Mouse (Mus musculus): Measurements from ENCODE around the gene Klf16.

Gene Klf16

DNA sequence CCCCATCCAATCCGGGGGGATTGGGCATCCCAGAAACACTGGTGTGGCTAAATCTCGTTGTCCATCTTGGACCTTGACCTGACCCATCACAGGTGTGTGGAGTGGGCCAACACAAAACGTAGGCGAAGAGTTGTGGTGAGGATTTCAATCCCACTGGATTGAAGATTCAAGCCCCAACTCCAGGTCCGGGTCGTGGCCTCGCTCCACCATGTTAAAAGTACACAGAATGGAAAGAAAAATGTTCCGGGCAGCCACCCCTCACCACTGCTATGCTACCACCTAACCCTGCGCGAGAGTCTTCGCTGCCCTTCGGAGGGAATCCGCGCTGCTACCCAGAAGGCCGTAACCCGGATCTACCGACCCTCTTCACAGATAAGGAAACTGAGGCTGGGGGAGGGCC is 1.2 kb downstream of the Klf16 start:
- DNase-seq (ENCODE audit: low spot score in 2 of 2) = peak in 1 of 2 experiments; percentile 20

DNA sequence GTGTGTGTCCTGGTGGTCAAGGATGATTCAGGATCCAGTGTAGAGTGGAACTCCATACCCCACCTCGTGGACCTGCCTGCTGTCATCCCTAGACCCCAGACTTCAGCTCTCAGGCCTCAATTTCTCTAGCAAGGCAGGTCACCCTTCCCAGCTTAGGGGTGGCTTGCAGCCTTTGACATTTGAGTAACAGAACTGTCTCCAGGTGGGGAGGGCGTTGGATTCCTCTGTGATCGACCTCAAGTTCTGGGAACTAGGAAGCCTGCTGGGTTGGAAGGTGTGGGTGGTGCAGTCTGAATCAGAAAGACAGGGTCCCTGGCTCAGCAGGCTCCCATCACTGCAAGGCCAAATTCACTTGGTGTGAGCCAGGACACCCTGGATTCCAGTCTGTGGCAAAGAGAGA is 2.2 kb downstream of the Klf16 start:
- no peak for DNase-seq (ENCODE audit: low spot score in 2 of 2)

DNA sequence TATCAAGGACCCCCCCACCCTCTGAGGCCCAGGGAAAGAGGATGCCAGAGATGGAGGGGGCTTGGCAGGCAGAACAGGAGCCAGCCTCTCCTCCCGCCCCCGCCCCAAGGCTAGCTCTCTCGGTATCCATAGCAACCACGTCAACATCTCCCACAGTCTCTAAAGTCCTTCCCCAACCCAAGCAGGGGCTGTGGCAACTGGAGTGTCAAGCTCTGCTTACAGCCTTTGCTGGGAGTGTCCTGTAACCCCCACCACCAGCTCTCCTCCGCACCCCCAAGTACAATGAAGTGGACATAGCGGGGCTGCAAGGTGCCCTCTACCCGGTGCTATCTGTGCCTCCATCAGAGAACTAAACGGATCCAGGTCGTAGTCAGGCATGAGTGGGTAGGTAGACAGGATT is 3.2 kb downstream of the Klf16 start:
- DNase-seq (ENCODE audit: low spot score in 2 of 2) = no peak

DNA sequence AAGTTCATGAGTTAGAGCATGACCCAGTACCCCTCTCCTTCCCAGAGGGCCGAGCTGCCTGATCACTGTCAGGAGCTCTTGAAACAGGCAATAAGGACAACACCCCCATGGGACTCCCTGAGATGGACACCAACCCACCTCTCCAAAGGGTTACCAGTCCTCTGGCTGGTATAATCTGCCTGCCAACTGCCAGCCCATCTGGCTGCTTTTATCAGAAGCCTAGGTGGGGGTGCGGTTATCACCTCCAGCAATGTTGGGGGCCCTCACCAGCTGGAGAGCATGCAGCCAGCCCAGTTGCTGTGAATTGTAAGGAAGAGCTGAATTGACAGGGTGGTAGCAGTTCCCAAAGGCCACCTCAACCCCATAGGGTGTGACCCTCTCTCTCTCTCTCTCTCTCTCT is 4.6 kb downstream of the Klf16 start:
- DNase-seq (ENCODE audit: low spot score in 2 of 2) = peak; percentile 55 to 68

DNA sequence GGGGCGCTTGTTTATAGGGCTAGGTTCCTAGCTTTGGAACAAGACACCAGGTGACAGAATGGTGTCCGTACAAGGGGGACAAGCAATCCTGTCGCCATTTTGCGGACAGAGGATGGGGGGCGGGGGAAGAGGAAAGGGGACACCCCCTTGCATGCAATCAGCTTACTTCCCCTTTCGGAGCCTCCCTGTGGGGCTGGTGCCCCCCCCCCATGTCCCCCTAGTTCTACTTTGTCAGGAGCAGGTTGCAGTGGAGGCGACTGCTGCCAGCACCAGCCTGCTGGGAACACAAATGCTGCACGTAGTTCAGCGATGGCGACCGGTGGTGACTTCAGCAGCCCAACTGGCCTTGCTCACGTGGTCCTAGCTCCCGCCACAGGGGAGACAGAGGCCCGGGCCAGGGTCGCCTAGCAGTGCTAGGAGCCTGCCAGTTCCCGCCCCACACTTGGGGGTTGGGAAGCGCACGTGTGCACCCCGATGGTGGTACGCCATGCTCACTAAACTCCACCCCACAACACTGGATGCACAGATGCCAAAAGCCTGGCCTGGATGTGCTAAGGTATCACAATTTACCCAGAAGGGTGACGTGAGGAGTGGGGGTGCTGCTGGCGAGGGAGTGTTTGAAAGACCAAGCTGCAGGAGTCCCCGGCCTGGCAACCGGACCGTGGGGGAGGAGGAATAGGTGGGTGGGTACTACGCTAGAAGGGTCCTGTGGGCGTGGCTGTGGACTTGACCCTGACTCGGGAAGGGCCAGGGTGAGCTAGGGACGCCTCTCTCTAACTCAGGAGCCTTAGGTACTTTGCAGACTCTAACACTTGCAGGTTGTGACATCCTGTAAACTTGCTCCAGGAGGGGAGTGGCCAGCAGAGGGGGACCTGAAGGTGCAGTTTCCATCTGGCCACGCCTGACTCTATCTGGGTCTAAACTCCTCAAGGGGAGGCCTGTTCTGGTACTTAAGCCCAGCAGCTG is 6.0 kb downstream of the Klf16 start:
- peak; percentile 59 to 64 for DNase-seq (ENCODE audit: low spot score in 2 of 2)

DNA sequence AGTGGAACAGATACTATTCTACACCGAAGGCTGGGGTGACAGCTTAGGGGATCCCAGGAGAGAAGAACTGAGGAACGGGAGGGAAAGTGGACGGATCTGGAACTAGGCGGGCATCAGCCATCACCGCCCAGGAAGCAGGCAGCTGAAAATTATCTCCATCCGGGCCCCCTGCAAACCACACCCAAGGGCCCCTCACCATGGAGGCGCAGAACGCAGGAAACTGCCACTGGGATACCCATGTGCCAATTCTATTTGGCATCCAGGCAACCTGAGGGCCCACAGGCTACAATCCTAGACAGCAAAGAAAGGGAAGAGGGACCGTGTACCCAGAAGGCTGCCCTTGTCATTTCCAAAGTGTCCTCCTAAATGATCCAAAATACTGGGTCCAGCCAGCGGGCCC is 6.7 kb downstream of the Klf16 start:
- no peak for DNase-seq (ENCODE audit: low spot score in 2 of 2)

DNA sequence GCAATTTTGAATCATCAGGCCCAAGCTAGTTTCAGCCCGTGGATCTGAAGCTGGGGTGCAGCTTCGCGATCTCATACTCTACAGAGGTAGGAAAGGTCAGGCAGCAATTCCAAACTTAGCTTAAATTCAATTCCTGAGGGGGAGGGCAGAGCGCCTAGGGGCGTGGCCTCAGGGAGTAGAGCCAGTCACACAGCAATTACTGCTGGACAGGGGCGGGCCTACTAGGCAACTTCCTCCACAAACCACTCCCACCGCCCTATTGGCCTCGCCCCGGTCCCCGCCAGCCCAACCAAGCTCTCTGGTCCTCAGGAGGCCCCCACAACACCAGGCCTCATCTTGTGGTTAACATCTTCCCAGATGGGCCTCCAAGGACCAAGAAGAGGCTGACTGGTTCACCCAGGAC is 7.5 kb downstream of the Klf16 start:
- DNase-seq (ENCODE audit: low spot score in 2 of 2) = peak; percentile 82 to 86

DNA sequence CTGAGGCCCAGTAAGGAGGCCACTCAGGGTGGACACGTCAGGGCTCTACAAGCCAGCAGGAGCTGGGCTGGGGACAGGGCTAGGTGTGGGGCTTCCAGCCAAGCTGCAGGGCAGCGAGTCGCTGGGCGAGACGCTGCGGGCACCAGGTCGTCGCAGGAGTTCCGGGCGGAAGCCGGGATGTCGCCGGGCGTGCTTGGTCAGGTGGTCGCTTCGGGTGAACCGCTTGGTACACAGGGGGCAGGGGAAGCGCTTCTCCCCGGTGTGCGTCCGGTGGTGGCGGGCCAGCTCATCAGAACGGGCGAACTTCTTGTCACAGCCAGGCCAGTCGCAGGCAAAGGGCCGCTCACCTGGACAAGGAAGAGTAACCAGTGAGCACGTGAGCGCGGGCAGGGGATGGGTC is 8.2 kb downstream of the Klf16 start:
- no peak for DNase-seq (ENCODE audit: low spot score in 2 of 2)

DNA sequence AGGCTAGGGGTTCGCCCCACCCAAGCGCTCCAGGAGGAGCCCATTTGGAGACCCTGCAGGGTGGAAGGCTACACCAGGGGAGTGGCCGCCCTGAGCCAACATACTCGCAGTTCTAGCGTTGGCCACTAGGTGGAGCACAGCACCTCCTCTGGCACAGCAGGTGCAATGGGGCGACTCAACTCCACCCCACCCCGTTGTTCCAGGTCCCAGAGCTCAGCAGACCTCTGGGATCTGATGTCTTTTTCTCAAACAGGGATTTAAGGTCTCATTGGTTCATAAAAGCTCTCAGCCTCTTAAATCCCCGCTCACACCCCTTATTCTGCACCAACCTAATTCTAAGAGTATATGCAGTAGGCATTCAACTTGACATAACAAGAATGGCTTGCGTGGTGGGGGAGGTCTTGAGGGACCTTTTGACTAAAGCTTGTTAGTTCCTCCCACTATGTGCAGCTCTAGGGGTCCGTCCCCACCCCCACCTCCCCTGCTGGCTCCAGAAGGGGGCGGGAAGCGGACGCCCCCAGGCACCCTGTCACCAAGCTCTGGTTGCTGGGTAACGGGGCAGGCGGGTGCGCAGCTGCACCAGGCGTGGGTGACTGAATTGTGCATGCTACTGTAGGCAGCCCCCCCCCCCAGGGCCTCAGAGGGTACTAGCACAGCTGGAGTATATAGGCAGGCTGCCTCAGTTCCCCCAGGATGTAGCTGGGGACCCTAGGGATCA is 10.6 kb downstream of the Klf16 start:
- peak; percentile 79 to 81 for DNase-seq (ENCODE audit: low spot score in 2 of 2)

DNA sequence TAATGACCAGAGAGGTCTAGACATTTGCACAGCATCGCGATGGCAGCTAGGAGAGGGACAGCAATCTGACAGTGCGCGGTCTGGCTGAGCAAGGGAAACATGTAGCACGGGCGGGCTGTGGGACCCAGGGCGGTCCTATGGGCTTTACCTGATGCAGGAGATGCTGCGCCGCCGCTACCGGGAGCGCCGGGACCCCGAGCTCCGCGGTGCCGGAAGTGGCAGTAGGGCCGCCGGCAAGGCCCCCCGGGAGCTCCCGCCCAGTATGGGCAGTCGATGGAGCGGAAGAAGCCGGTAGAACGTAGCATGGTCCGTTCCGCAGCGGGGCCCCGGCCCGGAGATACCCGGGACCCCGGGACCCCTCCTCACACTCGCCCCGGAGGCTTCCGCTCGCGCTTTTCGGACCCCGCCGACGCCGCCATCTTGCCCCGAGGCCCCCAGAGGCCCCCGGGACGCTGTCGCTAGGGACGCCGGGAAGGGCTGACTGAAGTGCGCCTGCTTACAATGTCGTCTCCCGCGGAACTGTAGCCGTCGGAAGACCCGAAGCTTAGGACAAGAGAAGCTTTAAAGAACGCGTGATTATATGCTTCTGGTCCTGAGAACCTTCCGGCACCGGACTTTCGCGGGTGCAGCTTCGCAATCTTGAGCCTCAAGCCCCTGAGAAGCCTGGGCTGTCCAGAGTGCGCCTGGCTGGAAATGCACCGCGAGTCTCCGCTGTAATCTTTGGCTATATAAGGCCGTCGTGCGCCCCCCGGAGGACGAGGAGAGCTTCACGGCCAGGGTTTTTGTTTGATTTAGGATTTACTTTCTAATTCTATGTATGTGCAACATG is 15.8 kb downstream of the Klf16 start, which contains the start of gene Rexo1:
Rexo1 (minus strand) TSS at position 445 of the 829 bp plus-strand sequence.
- DNase-seq (ENCODE audit: low spot score in 2 of 2) = peak; percentile 92 to 95

DNA sequence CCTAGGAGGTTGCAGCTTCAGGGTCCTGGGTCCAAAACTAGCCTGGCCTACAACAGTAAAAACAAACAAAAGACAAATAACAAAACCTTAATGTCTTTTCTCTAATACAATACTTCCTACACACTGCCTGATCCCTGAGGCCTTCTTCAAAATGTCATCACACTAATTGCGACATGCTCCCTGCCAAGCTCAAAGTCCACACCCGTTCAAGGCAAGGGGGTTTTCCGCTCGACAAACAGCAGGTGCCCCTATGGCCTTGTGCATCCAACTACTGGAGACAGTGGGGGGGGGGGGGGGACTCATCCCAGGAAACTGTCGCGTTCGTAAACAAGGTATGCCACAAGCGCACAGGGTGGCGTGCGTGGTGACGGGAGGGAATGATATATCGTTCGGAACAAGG is 16.5 kb downstream of the Klf16 start:
- no peak for DNase-seq (ENCODE audit: low spot score in 2 of 2)

DNA sequence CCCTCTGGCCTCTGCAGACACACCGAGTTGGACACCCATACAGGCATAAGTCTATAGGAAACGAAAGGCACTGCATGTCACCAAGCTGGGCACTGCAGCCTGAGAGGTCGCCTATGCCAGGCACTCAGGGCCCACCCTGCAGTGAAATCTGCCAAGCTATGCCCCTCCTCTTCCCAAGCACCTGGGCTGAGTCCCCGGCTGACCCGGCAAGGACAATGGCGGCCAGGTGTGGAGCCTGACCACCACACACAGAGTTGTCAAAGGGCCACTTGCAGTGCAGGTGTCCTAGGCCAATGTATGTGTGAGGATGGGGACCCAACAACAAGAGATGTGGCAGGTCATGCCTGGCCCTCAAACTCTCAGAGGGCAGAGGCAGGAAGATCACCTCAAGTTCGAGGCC is 17.7 kb downstream of the Klf16 start:
- DNase-seq (ENCODE audit: low spot score in 2 of 2) = no peak

DNA sequence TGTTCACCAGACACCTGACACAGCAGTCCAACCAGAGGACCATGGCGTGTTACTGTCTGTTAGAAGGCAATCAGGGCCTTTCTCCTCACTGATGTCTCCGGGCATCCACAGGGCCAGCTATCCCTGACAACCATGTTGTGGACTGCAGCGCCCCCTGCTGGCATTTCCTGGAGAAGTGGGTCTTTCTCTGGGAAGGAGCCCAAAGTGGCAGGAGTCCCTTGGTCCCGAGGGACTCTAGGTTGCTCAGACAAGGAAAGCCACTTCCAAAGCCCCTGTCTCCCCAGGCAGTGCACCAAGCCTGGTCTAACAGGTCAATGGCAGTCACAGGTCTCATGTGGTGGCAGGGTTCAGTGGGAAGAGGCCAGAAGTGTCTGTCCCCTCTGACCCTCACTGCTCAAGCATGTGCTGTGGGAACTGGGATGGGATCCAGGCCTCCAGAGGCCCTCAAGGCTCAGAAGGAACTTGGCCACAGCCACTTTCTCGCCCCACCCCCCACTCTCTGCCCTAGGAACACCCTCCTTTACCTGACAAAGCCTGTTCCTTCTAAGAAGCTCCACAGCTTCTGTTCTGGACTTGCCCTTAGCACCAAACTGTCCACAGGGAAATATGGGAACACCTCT is 19.7 kb downstream of the Klf16 start:
- peak; percentile 46 to 68 for DNase-seq (ENCODE audit: low spot score in 2 of 2)

DNA sequence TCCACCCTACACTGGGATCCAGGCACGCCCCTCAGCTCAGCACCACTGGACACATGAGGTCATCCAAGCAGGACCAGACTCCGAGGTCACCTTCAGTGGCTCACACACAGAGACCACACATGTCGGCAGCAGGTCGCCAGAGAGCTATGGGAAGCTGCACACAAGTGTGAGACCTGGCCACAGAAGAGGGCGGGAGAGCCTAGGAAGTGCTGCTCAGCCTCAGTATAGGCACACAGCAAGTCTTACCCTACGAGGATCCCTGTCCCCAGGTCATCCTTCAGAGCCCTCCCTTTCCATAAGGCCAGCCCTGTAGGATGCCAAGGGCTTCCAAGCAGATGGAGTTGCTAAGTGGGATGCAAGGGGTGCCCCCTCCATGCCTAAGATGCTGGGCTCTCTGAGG is 23.1 kb downstream of the Klf16 start:
- DNase-seq (ENCODE audit: low spot score in 2 of 2) = no peak

DNA sequence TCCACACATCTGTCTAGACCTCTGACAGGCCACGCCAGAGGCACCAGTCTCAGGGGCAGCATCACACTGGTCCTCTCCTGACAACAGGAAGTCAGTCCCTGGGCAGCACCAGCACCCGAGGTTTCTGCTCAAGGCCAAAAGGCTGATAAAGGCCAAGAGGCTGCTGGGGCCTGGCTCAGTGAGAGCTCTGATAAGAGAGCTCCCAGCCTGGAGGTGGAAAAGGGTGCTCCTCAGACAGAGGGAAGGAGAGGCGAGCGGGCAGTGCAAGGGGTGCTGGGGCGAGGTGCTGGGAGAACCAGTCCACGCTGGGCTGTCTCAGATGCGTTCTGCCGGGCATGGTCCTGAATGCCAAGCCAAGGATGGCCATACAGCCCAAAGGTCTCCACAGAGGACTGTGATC is 23.5 kb downstream of the Klf16 start:
- DNase-seq (ENCODE audit: low spot score in 2 of 2) = peak; percentile 62 to 72

DNA sequence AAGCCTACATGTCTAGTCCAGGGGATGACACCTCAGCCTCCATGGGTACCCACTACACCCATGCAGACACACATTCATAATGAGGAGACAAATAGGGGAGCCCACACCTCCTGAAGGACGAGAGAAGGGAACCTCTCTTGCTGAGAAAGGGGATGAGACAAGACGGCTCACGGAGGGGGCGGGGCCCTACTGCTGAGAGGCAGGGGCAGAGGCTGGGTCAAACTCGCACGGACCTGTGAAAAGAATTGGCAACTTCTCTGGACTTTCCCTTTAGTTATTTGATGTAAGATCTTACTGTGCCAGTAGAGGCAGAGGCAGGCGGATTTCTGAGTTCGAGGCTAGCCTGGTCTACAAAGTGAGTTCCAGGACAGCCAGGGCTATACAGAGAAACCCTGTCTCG is 24.8 kb downstream of the Klf16 start:
- no peak for DNase-seq (ENCODE audit: low spot score in 2 of 2)

DNA sequence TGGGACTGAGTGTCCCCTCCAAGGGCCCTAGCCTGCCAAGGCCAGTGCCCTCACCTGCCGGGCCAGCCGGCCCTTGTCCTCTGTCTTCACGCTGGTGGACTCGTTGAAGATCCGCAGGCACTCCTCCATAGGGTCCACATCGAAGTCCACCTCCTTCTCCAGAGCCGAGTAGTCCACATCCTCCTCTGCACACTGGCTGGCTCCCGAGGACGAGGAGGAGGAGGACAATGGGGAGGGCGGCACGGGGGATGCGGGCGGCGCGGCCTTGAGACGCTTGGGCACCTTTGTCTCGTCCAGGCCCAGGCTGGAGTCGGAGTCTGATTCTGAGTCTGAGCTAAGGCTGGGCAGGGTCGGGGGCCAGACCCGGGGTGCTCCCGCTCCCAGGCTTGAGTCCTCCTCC is 27.8 kb downstream of the Klf16 start:
- DNase-seq (ENCODE audit: low spot score in 2 of 2) = no peak

DNA sequence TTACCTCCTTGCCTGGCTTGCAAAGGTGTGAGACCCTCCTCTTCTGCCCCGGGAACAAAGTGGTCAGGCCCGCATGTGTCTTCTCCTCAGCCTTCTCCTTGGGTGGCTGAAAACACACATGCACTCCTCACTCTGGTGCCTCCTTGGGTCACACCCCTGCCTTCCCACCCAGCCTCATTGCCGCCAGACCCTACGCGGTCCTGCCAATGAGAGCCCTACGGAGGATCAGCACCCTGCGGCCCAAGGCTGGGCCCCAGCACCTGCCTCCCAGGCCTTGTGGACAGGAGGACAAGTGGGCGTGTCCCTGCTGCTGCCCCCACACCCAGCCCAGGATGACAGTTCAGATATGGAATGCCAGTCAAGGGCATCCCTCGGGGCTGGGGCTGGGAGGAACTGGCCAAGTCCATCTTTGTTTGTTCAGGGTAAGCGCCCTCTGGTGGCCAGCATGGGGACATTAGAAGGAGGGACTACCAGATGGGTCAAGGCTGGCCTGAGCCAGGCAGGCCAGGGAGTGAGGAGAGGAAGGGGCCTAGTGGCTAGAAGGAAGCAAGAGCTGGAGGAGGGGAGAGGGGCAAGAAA is 28.6 kb downstream of the Klf16 start:
- DNase-seq (ENCODE audit: low spot score in 2 of 2) = peak; percentile 49 to 62

DNA sequence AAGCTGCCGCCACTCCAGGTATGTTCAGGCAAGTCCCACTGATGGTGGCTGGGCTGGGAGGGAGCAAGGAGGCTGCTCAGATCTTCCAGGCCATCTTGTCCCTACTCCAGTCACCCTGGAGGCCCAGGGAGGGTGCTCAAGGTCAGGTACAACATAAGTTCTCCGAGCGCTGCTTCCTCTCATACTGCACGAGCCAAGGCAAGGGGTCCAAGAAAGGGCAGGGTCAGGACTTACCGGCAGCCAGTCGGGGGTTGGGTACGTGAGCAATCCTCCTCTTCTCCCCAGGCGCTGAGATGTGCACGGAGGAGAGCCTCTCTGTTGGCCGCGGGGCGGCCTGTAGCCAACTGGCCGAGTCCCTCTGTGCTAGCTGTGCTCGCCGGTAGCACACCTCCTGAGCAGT is 29.6 kb downstream of the Klf16 start:
- no peak for DNase-seq (ENCODE audit: low spot score in 2 of 2)

DNA sequence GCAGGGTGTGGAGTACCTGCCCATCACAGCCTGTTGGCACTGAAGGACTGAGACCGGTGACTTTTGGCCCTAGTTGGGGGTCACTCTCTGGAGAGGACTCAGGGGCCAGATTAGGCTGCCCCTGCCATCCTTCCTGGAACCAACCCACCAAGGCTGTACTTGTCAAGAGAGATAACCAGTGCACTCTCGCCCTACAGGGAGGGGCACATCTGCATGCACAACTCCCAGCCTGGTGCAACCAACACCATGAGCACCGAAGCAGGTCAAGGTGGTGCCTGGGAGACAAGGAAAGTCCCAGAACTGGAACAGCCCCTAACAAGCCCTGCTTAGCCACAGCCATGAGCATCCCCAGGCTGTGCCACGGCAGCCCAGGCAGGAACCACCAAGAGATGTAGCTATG is 30.2 kb downstream of the Klf16 start:
- peak in 1 of 2 experiments; percentile 29 for DNase-seq (ENCODE audit: low spot score in 2 of 2)

DNA sequence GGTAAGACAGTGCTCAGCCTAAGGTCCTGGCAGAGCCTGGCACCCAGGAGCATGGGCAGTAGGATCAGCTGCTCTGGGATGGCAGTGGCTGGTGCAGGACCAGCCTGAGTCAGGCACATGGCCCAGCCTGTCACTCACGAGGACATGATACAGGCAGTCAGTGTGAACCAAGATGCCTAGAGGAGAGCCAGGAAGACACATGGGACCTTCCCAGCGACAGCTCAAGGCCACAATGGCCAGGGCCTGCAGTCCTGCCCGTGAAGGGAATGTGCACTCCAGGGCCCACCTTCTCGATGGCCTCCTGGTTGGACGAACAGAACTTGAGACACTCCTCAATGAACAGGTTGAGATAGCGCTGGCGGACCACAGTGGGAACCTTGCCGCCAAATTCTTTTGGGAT is 31.5 kb downstream of the Klf16 start:
- no peak for DNase-seq (ENCODE audit: low spot score in 2 of 2)
